Mouse (Mus musculus) liver, embryonic 13.5 days (tissue): ENCODE data around the gene Rad54l. TPM values are rescaled to one million over a fixed set of nuclear protein-coding genes. Genes with fewer than 3 reads are reported as not detected.
A peak's percentile ranks its signal among the peaks of the same experiment; 100 is the strongest.

Experiments
- ATAC-seq: fragments of 200-750 bp; cut with Nextera tagmentation; 2 replicates; pipeline ENCODE4 v1.8.0; 2017; ENCODE audit warnings: low read depth, mild to moderate bottlenecking, moderate number of reproducible peaks, moderate library complexity
- DNase-seq: peaks from one replicate; pipeline ENCODE4 v3.0.0; 2022
- H3K27ac ChIP-seq: fragments of 300-500 bp; sonication (generic); 2 replicates; pipeline ENCODE4 v1.5.1; 2015; ENCODE audit warnings: moderate library complexity, mild to moderate bottlenecking, inconsistent platforms
- H3K27me3 ChIP-seq: fragments of 300-500 bp; sonication (generic); 2 replicates; pipeline ENCODE4 v1.6.1; 2015; ENCODE audit warnings: mild to moderate bottlenecking, inconsistent platforms
- H3K36me3 ChIP-seq: fragments of 300-500 bp; sonication (generic); 2 replicates; pipeline ENCODE4 v1.6.1; 2015; ENCODE audit warnings: mild to moderate bottlenecking, inconsistent platforms
- H3K4me1 ChIP-seq: fragments of 300-500 bp; sonication (generic); replicated peaks from 2 replicates; pipeline ENCODE4 v1.6.1; 2015; ENCODE audit warnings: inconsistent platforms
- H3K4me2 ChIP-seq: fragments of 300-500 bp; sonication (generic); 2 replicates; pipeline ENCODE4 v1.6.1; 2015; ENCODE audit warnings: inconsistent platforms, mild to moderate bottlenecking, moderate library complexity
- H3K4me3 ChIP-seq: fragments of 300-500 bp; sonication (generic); replicated peaks from 2 replicates; pipeline ENCODE4 v1.5.1; 2015; ENCODE audit warnings: mild to moderate bottlenecking, inconsistent platforms
- H3K9ac ChIP-seq: fragments of 300-500 bp; sonication (generic); 2 replicates; pipeline ENCODE4 v1.6.1; 2015; ENCODE audit warnings: mild to moderate bottlenecking, inconsistent platforms
- H3K9me3 ChIP-seq: fragments of 300-500 bp; sonication (generic); replicated peaks from 2 replicates; pipeline ENCODE4 v1.6.1; 2016; ENCODE audit warnings: inconsistent platforms
- WGBS: fragments of 180-500 bp; shearing (Covaris S2); methylation state at CpG from one replicate; pipeline ENCODE4 v1.1.7; 2015; ENCODE audit not compliant: insufficient replicate concordance; 5-methylcytosine and 5-hydroxymethylcytosine counted together
- polyA plus RNA-seq: library from polyadenylated mRNA; unstranded; fragments of >200 nt; fragmentation: Nextera tagmentation; extraction: Ambion mirVana; gene quantifications from 2 replicates; pipeline ENCODE4 v1.2.1, GENCODE M21; 2015

The Rad54l gene
- 33.8 and 39.0 TPM in 2 replicates for polyA plus RNA-seq

DNA sequence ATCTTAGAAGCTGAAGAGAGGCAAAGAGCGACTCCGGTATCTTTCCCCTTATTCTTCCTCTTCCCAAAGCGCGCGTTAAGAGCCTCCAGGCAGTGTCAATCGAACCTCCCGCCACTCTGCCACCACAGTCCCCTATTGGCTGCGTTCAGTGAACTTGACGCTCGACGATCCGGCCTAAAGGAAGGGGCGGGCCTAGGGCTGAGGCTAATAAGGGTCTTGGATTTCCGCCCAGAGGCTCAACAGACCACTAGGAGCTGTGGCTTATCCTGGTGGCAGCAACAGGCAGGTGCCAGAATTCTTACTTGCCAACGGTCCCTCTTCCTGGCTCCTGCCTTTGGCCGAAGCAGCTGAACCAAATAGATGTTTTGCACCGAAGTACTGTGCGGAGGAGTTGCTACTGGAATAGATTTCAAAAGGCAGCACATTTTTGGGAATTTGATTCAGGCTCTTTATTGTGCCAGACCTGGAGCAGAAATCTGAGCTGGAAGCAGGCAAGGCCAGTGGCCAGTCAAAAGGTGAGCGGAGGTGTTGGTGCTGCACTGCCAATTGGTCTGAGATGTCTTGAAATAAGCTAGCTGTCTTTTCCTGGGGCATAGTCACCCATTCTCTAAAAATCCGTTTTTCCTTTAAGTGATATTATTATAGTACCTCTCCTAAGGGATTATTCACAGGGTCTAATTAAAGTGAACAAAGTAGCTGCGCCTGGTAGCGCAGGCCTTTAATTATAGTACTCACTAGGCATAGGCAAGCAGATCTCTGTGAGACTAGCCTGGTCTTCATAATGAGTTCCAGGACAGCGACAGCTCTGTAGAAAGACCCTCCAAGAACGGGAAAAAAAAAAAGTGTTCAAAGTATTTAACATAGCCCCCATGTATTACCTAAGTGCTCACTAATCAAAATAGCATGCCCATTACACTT, at the start of gene Rad54l, which contains the start of gene Pomgnt1:
TSS of gene Rad54l (minus strand) at position 89 of the 918 bp plus-strand sequence.
TSS of gene Pomgnt1 (plus strand) at position 239 of the 918 bp plus-strand sequence.
- Histone ChIP-seq H3K4me3 (peak within 1 kb of the TSS; percentile 71), H3K27me3 (no peaks in the 10 kb centered on the region)
- WGBS: 5% methylated on average over 24 of the region's 24 CpGs

DNA sequence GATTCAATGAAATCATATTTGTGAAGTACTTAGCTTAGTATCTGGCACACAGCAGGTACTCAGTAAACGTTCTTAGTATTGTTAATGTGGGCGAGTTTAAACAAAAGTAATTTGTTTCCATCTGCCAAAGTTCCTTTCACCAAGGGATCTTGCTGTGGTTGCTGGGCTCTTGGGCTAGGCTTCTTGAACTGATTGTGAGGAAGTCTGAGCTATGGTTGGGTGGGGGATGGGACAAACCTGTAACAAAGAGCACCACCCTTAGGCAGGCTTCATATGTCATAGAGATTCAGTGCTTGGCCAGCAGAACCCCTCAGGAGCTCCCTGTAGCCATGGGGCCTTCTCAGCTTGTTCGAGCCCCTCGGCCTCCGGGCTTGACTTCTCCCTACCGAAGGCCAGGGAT, 49.6 kb upstream of the Rad54l start, which contains the start of the genes 1700042G07Rik and Gm49337:
TSS of gene 1700042G07Rik (plus strand) at position 301 of the 400 bp plus-strand sequence.
TSS of gene Gm49337 (plus strand) at position 313 of the 400 bp plus-strand sequence.
- WGBS: 72% methylated on average over 6 of the region's 6 CpGs
- ATAC-seq (no peak), DNase-seq (no peak)
- no peak within 1 kb of the TSS for H3K4me3 ChIP-seq
- H3K27ac ChIP-seq: no peak within 1 kb of the TSS
- no peaks in the 10 kb centered on the region for H3K36me3 ChIP-seq
- H3K9me3 ChIP-seq: no peaks in the 10 kb centered on the region
- H3K9ac ChIP-seq: no peak within 1 kb of the TSS
- peaks cover 37% of the 10 kb centered on the region for H3K4me1 ChIP-seq
- peaks cover 14% of the 10 kb centered on the region for H3K27me3 ChIP-seq
- H3K4me2 ChIP-seq: no peak within 1 kb of the TSS

More for the DNA sequence above, at the start of gene Rad54l, which contains the start of gene Pomgnt1:
- Histone ChIP-seq H3K36me3 (peaks cover 17% of the 10 kb centered on the region), H3K9ac (peak within 1 kb of the TSS; percentile 79), H3K9me3 (no peaks in the 10 kb centered on the region), H3K27ac (peak within 1 kb of the TSS; percentile 82), H3K4me1 (peaks cover 46% of the 10 kb centered on the region), H3K4me2 (peak within 1 kb of the TSS; percentile 80)
- ATAC-seq (peak; percentile 96), DNase-seq (peak; percentile 86)

DNA sequence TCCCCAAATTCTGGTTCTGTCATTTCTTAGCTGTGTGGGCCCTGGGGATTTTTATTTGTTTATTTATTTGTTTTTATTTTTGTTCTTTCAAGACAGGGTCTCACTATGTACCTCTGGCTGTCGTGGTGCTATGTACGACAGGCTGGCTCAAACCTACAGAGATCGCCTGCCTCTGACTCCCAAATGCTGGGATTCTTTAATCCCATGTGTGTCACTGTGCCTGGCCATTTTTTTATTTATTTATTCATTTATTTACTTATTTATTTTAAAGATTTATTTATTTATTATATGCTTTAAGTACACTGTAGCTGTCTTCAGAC, 45.8 kb upstream of the Rad54l start:
- no peak overlapping the region for H3K9ac ChIP-seq
- no peak overlapping the region for H3K4me2 ChIP-seq
- ATAC-seq (no peak), DNase-seq (no peak)
- H3K36me3 ChIP-seq: no peaks in the 10 kb centered on the region
- peaks cover 12% of the 10 kb centered on the region for H3K4me1 ChIP-seq
- no peak overlapping the region for H3K4me3 ChIP-seq
- H3K27ac ChIP-seq: no peak overlapping the region
- H3K27me3 ChIP-seq: peaks cover 7% of the 10 kb centered on the region
- 65% methylated on average over 3 of the region's 3 CpGs for WGBS
- H3K9me3 ChIP-seq: no peaks in the 10 kb centered on the region

DNA sequence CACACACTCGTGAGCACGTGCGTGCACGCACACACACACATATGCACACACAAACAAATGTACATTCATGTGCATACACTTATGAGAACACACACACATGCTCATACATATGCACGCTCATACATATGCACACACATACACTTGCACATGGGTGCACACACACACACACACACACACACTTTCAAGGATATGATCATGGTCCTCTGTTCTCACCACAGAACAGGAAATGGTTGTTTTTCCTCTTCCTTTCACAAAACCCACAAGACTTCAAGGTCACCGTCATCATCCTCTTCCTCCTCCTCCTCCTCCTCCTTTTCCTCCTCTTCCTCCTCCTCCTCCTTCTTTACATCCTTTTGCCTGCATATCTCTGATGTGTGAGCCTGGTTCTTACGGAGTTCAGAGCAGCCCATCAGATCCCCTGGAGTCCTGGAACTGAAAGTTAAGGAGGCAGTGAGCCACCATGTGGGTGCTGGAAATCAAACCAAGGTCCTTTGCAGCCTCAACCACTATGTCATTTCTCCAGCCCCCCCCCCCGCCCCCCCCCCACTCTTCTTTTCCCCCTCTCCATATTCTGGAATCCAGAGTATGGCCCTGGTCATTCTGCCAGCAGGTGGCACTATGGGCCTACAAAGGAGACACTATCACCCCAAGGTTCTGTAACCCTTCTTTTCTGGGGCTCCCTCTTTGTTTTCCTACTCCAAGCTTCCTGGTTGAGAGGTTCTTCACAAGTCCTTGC, 45.3 kb upstream of the Rad54l start:
- Histone ChIP-seq H3K9me3 (no peaks in the 10 kb centered on the region), H3K27ac (no peak overlapping the region), H3K4me3 (no peak overlapping the region), H3K9ac (no peak overlapping the region), H3K4me1 (peaks cover 7% of the 10 kb centered on the region), H3K27me3 (peaks cover 9% of the 10 kb centered on the region), H3K4me2 (no peak overlapping the region), H3K36me3 (no peaks in the 10 kb centered on the region)
- DNase-seq (peak; percentile 38), ATAC-seq (0 out of 2 replicates have a peak, but pooled peaks have one; percentile 48)
- WGBS: 56% methylated on average over 8 of the region's 8 CpGs

DNA sequence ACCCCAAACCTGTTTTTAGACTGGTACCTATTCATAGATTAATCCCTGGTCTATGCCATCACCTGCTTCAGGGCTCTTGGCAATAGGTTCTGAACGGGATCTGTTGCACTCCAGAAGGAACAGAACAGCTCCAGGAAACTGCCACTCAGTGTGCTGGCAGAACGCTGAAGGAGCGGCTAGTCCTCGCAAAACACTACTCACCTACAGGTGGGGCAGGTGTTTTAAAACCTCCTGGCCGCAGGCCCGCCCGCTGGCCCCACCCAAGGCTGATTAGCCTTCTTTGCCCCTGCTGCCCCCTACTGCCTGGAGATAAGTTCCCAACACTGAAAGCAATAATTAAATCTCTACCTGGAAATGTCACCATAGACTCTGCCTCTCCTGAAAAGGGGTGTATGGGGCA, 43.9 kb upstream of the Rad54l start, which contains the start of gene Tspan1:
TSS of gene Tspan1 (minus strand) at position 198 of the 400 bp plus-strand sequence.
- no peak within 1 kb of the TSS for H3K27ac ChIP-seq
- no peaks in the 10 kb centered on the region for H3K9me3 ChIP-seq
- H3K4me2 ChIP-seq: no peak within 1 kb of the TSS
- WGBS: 25% methylated on average over 7 of the region's 7 CpGs
- H3K27me3 ChIP-seq: peaks cover 9% of the 10 kb centered on the region
- ATAC-seq: no peak
- H3K4me3 ChIP-seq: no peak within 1 kb of the TSS
- DNase-seq: no peak
- no peak within 1 kb of the TSS for H3K9ac ChIP-seq
- H3K36me3 ChIP-seq: no peaks in the 10 kb centered on the region
- H3K4me1 ChIP-seq: peaks cover 12% of the 10 kb centered on the region

DNA sequence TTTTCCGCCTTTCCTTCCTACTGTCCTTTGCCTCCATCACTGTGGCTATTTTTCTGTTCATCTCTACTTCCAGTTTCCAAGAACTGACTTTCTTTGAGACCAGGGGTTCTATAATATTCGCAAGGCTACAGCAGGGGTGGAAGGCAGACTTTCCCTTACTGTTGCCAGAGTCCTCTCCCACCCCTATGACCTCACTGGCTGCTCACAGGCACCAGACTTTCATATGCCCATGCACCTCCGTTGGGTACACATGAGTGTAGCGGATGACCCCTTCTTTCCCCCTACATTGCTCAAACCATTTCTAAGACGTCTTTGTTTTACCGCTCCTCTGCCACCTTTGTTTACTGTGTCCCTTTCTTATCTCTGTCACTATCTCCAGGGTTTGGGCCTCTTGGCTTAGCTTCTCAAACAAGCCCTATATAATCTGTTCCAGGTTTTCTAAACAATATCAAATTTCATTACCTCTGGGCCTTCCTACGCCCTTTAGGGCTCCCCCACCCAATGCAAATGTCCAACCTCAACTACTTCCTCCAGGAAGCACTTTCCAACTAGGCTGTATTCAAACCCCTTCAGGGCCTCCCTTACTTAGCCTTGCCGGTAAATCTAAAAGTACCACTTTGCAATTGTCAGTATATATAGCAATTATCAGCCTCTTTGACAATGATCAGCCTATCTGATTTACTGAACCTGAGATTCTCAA, 42.4 kb upstream of the Rad54l start:
- H3K27ac ChIP-seq: no peak overlapping the region
- H3K4me3 ChIP-seq: no peak overlapping the region
- H3K27me3 ChIP-seq: peaks cover 9% of the 10 kb centered on the region

DNA sequence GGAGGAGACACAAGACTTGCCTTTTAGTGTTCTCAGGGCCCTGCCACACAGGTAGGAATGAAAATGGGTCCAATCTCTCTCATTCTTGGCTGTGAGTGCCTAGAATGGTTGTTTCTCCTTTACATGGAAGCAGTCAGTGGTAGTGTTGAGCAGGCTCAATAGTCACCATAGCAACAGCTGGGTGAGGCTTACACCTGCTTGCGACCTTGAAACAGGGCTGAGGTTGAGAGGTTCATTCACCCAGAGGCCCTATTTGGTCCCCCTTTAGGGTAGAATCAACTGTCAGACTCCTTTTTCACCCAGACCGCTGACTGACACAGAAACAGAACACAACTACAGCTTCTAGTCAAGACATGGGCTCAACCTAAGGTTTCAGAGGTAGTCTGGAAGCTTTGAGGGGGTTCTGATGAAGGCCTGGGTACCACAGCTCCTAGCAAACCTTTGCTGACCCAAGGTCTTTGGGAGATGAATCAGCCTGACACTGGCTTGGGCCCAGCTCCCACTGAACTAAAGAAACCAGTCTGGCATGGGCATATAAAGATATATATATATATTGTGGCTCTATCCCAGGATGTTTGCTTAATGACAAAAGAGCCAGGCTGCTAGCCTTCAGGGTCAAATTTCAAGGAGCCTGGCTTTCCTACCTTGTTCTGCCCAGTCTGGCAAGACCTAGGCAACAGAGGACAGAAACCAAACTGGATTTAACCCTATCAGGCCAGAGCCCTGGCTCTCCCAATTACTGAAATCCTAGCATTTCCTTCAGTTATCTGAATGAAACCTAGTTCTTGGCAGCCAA, 41.5 kb upstream of the Rad54l start:
- WGBS: 78% methylated on average over 2 of the region's 2 CpGs
- no peak overlapping the region for H3K27ac ChIP-seq
- peaks cover 19% of the 10 kb centered on the region for H3K4me1 ChIP-seq
- no peak overlapping the region for H3K4me2 ChIP-seq
- peaks cover 9% of the 10 kb centered on the region for H3K27me3 ChIP-seq
- ATAC-seq (no peak), DNase-seq (no peak)
- H3K36me3 ChIP-seq: no peaks in the 10 kb centered on the region; the same call in 1 of the 2 replicates
- no peak overlapping the region for H3K4me3 ChIP-seq
- H3K9me3 ChIP-seq: no peaks in the 10 kb centered on the region
- no peak overlapping the region for H3K9ac ChIP-seq

More for the DNA sequence above, 42.4 kb upstream of the Rad54l start:
- H3K9ac ChIP-seq: no peak overlapping the region
- H3K36me3 ChIP-seq: no peaks in the 10 kb centered on the region
- H3K9me3 ChIP-seq: no peaks in the 10 kb centered on the region
- no peak for DNase-seq
- no peak for ATAC-seq
- H3K4me2 ChIP-seq: no peak overlapping the region
- peaks cover 19% of the 10 kb centered on the region for H3K4me1 ChIP-seq
- WGBS: 48% methylated on average over 8 of the region's 8 CpGs

DNA sequence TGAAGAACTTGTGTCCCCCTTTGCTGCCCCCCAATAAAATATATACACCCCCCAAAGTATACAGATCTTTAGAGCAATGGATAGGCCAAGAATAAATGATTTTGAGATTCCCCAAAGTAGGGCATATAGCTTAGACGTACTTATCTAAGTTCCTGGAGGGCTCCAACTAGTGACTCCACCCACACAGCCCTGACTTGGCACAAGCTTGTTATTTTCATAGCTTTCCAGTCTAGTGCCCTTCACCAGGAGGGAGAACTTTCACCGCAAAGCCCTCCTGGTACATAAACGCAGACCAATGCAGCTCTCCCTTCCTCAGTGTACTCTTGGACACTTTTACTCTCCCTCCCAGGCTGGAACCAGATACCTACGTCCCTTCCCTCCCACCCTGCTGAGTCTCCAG, 38.7 kb upstream of the Rad54l start:
- Histone ChIP-seq H3K9me3 (no peaks in the 10 kb centered on the region), H3K4me3 (no peak overlapping the region), H3K9ac (no peak overlapping the region), H3K4me2 (no peak overlapping the region), H3K27me3 (peaks cover 6% of the 10 kb centered on the region), H3K36me3 (peaks cover 25% of the 10 kb centered on the region), H3K4me1 (peaks cover 14% of the 10 kb centered on the region), H3K27ac (no peak overlapping the region)
- DNase-seq: no peak
- WGBS: 61% methylated on average over 4 of the region's 4 CpGs
- no peak for ATAC-seq

DNA sequence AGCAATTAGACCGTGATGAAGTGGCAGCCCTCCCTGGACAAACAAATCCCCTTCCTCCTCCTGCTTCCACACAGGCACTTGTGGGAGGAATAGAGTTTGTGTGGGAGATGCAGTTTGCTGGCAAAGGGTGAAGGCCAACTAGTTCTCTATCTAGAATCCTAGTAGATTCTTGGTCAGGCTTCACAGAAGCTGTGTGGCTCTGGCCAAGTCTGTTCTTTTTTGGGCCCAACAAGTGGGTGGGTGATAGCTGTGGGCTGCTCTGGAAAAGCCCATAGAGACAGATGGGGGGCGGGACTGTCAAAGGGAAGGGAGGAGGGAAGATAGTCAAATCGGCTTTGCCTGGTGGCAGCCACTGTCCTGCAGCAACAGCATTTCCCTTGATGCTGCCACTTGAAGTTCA, 37.3 kb upstream of the Rad54l start:
- no peak overlapping the region for H3K4me3 ChIP-seq
- DNase-seq: no peak
- WGBS: 50% methylated on average over 3 of the region's 3 CpGs
- H3K4me1 ChIP-seq: peaks cover 14% of the 10 kb centered on the region
- peaks cover 4% of the 10 kb centered on the region; the same call in 1 of the 2 replicates for H3K27me3 ChIP-seq
- no peak overlapping the region for H3K4me2 ChIP-seq
- H3K9me3 ChIP-seq: no peaks in the 10 kb centered on the region
- no peak for ATAC-seq
- peaks cover 37% of the 10 kb centered on the region for H3K36me3 ChIP-seq
- H3K9ac ChIP-seq: no peak overlapping the region
- H3K27ac ChIP-seq: no peak overlapping the region

DNA sequence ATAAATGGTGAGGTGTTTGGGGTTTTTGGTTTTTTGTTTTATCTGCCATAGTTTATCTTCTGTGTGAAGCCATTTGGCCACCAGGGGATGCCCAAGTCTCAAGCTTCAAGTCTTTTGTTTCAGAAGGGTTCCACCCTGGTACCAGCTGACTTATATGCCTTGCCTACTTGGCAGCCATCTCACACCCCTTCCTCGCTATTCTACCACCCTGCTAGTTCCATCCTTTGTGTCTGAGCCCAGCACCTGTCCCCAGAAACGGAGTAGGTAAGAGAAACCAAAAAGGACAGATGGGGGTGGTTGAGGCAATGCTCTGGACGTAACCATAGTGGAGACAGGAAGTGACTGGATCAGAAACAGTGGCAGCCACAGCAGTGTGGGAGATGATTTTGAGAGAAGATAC, 36.4 kb upstream of the Rad54l start:
- ATAC-seq (no peak), DNase-seq (no peak)
- no peak overlapping the region for H3K27ac ChIP-seq
- no peaks in the 10 kb centered on the region for H3K9me3 ChIP-seq
- no peak overlapping the region for H3K9ac ChIP-seq
- H3K36me3 ChIP-seq: peaks cover 46% of the 10 kb centered on the region
- no peak overlapping the region for H3K4me3 ChIP-seq
- whole genome bisulfite sequencing: 49% methylated on average over 3 of the region's 3 CpGs
- H3K4me2 ChIP-seq: no peak overlapping the region
- peaks cover 14% of the 10 kb centered on the region for H3K4me1 ChIP-seq
- H3K27me3 ChIP-seq: peaks cover 4% of the 10 kb centered on the region; the same call in 1 of the 2 replicates
